43 mouse cellular contexts compared by ENCODE assay signal in genomic region chr7:34200829-34201228, GRCm38 (mm10). TPM values are rescaled to one million over a fixed set of nuclear protein-coding genes. Genes with fewer than 3 reads are reported as not detected.
"Had no signal": no experiment of that assay in that cellular context is flagged by ENCODE, and none has a peak within 500 bp of the region (broad histone marks: within the 10 kb centered on the region; RNA-seq: fewer than 3 reads in every experiment).

No protein-coding gene starts in this region.

- H3K27me3 ChIP-seq: limb, embryonic 12.5 days; limb, embryonic 13.5 days; limb, embryonic 15.5 days; liver, embryonic 12.5 days; liver, embryonic 13.5 days; liver, embryonic 15.5 days; lung, embryonic 15.5 days; megakaryocyte, embryonic 14.5 days; midbrain, embryonic 12.5 days; midbrain, embryonic 13.5 days; midbrain, embryonic 15.5 days; neural tube, embryonic 12.5 days had no signal

- H3K9me3 ChIP-seq: limb, embryonic 10.5 days; limb, embryonic 12.5 days; limb, embryonic 15.5 days; liver, embryonic 12.5 days; liver, embryonic 13.5 days; liver, embryonic 15.5 days; lung, embryonic 15.5 days; megakaryocyte, embryonic 14.5 days; midbrain, embryonic 10.5 days; midbrain, embryonic 12.5 days; midbrain, embryonic 13.5 days; midbrain, embryonic 15.5 days; neural tube, embryonic 12.5 days had no signal

- H3K9ac ChIP-seq: limb, embryonic 12.5 days; limb, embryonic 13.5 days; limb, embryonic 15.5 days; liver, embryonic 12.5 days; liver, embryonic 13.5 days; liver, embryonic 14.5 days; liver, embryonic 15.5 days; liver, postnatal 0 days; lung, embryonic 14.5 days; lung, embryonic 15.5 days; midbrain, embryonic 12.5 days; midbrain, embryonic 13.5 days; midbrain, embryonic 15.5 days; neural tube, embryonic 12.5 days had no signal

- H3K4me2 ChIP-seq: limb, embryonic 12.5 days; limb, embryonic 13.5 days; limb, embryonic 15.5 days; liver, embryonic 11.5 days; liver, embryonic 12.5 days; liver, embryonic 13.5 days; liver, embryonic 15.5 days; lung, embryonic 14.5 days; lung, embryonic 15.5 days; midbrain, embryonic 11.5 days; midbrain, embryonic 12.5 days; midbrain, embryonic 13.5 days; midbrain, embryonic 15.5 days; neural tube, embryonic 12.5 days had no signal

- DNase-seq: left cerebral cortex, postnatal 4 days; liver; liver, embryonic 13.5 days; liver, postnatal 0 days; lung, adult 18-20 months; lung, adult 2 months; lung, embryonic 14.5 days; lung, postnatal 10 days; lung, postnatal 14 days; lung, postnatal 36 days; lung, postnatal 4 days; midbrain, embryonic 14.5 days had no signal

- ATAC-seq: liver, embryonic 12.5 days; liver, postnatal 0 days; lung, postnatal 0 days; midbrain, embryonic 13.5 days; midbrain, embryonic 15.5 days; midbrain, embryonic 16.5 days had no signal

- H3K27ac ChIP-seq: limb, embryonic 10.5 days; limb, embryonic 12.5 days; limb, embryonic 13.5 days; limb, embryonic 15.5 days; liver, embryonic 12.5 days; liver, embryonic 13.5 days; liver, embryonic 14.5 days; liver, embryonic 15.5 days; lung, embryonic 15.5 days; macrophage; midbrain, embryonic 10.5 days; midbrain, embryonic 12.5 days; midbrain, embryonic 13.5 days; midbrain, embryonic 15.5 days; neural tube, embryonic 12.5 days had no signal

- H3K4me1 ChIP-seq: limb, embryonic 10.5 days; limb, embryonic 12.5 days had no signal

- H3K4me3 ChIP-seq: limb, embryonic 10.5 days; limb, embryonic 12.5 days; limb, embryonic 13.5 days; limb, embryonic 15.5 days; liver, embryonic 12.5 days; liver, embryonic 13.5 days; liver, embryonic 15.5 days; lung, embryonic 15.5 days; megakaryocyte, embryonic 14.5 days; midbrain, embryonic 10.5 days; midbrain, embryonic 12.5 days; midbrain, embryonic 13.5 days; midbrain, embryonic 15.5 days; neural tube, embryonic 12.5 days had no signal

RNA-seq across cellular contexts. Expression of gene Gm6096, which starts 50.0 kb away (rescaled TPM):
- total RNA-seq: left cerebral cortex, postnatal 10 days; left cerebral cortex, postnatal 14 days; left cerebral cortex, postnatal 25 days; left cerebral cortex, postnatal 36 days; left cerebral cortex, postnatal 4 days; liver, adult 2 months; megakaryocyte progenitor cell, adult 5-6 weeks; megakaryocyte, adult 5-6 weeks; megakaryocyte-erythroid progenitor cell, adult 5-6 weeks; midbrain, postnatal 0 days; monocyte, adult 5-6 weeks had no signal
- polyA plus RNA-seq: limb, embryonic 10.5 days; limb, embryonic 11.5 days; limb, embryonic 15.5 days; liver, adult 2 months; liver, embryonic 11.5 days; liver, embryonic 12.5 days; liver, embryonic 13.5 days; liver, embryonic 15.5 days; liver, postnatal 0 days; lung, adult 2 months; lung, embryonic 16.5 days; lung, postnatal 0 days; macrophage; midbrain, embryonic 10.5 days; midbrain, embryonic 11.5 days; midbrain, embryonic 15.5 days; midbrain, embryonic 16.5 days; midbrain, postnatal 0 days; neural tube, embryonic 12.5 days had no signal
